Mouse (Mus musculus) megakaryocyte progenitor cell, adult 5-6 weeks (primary cell): ENCODE measurements around the gene Tmem132a. TPM values are rescaled to one million over a fixed set of nuclear protein-coding genes. Genes with fewer than 3 reads are reported as not detected.

ENCODE experiments used
- ATAC-seq: replicated peaks from 2 replicates; pipeline ENCODE4 v1.8.0; 2016; ENCODE audit warnings: mild to moderate bottlenecking, moderate TSS enrichment, inconsistent platforms; ENCODE audit not compliant: poor library complexity
- total RNA-seq, 2 experiments: library from RNA; stranded (forward) in 1 of 2; stranded (reverse) in 1 of 2; fragments of 157-497, 149-512 nt in 1 of 2; fragments of 200-1000 nt in 1 of 2; gene quantifications; 2 replicates each; pipeline versions ENCODE4 v1.2.3 to v1.2.4; 2015 to 2017

Gene Tmem132a
- total RNA-seq, 2 experiments from 2014 or later = not detected

DNA sequence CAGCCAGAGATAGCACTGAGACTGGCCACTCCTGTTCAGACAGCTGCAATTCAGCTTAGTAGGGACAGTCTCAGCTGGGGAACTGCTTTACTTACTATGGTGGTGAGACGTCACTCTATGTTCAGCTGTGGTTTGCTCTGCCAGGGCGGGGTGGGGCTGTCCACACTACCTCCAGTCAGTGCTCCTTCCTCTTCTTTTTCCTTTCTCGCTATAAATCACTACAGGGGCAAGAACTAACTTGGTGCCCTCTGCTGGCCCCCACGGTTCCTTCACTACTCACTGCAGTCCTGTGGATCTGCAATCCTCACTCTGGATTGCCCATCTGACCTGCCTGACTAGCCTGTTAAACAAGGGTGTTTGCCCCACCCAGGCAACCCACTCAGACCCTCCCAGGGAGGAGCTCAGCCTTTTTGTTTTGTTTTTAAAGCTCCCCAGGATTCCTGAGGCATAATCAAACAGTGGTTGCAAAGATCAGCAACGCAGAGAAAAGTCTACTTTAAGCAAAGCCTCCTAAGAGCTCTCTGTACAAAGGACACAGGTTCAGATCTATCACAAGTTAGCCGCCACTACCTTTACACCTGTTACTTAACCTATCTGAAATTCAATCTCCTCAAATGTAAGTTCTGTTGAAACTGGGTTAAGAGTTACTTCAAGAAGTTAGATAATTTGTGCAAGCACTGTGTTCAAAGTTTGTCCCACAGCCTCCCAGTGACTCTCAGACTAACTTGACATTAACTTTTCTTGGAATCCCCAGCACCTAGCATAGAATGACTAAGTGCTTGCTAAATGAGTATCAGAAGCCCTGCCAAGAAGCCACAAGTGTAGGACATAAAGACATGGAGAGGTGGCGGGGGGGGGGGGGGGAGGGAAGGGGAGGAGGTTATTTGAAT is 10.6 kb upstream of the Tmem132a start:
- ATAC-seq = peak; percentile 88

GRCm38 (mm10) chr19:10878201-10878837 is 8.6 kb upstream of the Tmem132a start:
- no peak for ATAC-seq

GRCm38 (mm10) chr19:10871328-10871961 is 1.7 kb upstream of the Tmem132a start:
- ATAC-seq = no peak

DNA sequence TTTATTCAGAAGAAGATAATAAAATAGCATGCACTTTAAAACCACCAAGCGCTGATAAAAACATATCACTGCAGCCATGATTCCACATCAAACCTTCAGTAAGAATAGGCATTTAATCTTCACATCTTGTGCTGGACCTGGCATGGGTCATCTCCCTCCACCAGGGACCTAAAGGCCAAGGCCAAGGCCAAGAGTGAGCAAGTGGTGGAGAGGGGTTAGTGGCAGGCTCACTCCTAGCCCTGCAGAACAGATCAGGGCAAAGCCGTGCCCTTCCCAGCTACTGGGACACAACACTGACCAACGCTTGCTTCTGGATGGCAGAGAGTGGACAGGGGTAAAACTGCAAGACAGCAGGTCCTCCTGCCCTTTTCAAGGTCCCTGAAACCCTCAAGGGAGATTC is 936 bp upstream of the Tmem132a start:
- no peak for ATAC-seq

GRCm38 (mm10) chr19:10869241-10869885 is 377 bp downstream of the Tmem132a start:
- ATAC-seq = peak; percentile 76

DNA sequence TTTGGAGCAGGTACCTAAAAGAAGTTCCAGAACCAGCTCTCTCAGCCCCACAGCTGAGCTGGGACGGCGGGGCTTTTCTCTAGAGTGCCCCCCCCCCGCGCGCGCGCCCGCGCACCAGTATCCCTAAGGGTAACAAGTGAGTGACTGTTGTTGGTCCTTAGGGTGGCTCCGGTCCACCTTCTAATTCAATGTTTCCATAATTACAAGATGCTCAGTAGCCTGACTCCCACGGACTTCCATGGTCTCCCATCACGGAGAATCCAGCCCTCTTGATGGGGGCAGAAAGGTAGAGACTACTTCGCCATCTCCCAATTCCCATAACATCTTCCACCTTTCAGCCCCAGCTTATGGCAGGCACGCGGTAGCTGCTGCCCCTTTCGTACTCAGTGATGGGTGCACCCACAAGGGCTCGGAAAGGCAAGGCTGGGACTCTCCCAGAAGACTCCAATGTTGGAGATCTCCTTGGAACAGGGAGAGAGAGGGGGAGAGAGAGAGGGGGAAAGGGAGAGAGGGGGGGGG is 1.1 kb downstream of the Tmem132a start:
- ATAC-seq = no peak

GRCm38 (mm10) chr19:10867946-10868622 is 1.7 kb downstream of the Tmem132a start:
- ATAC-seq = no peak; the same call in 1 of the 2 replicates

- no peak for ATAC-seq
Observed at GRCm38 (mm10) chr19:10866351-10866750, 3.4 kb downstream of the Tmem132a start.

GRCm38 (mm10) chr19:10860072-10860497 is 9.7 kb downstream of the Tmem132a start:
- ATAC-seq = no peak

- no peak for ATAC-seq
Observed at GRCm38 (mm10) chr19:10856520-10856919, 13.2 kb downstream of the Tmem132a start.

GRCm38 (mm10) chr19:10855422-10855821 is 14.3 kb downstream of the Tmem132a start:
- ATAC-seq = no peak

- ATAC-seq = no peak
Observed at GRCm38 (mm10) chr19:10847311-10848087, 22.2 kb downstream of the Tmem132a start.

- no peak for ATAC-seq
Observed at GRCm38 (mm10) chr19:10846150-10846549, 23.6 kb downstream of the Tmem132a start.

DNA sequence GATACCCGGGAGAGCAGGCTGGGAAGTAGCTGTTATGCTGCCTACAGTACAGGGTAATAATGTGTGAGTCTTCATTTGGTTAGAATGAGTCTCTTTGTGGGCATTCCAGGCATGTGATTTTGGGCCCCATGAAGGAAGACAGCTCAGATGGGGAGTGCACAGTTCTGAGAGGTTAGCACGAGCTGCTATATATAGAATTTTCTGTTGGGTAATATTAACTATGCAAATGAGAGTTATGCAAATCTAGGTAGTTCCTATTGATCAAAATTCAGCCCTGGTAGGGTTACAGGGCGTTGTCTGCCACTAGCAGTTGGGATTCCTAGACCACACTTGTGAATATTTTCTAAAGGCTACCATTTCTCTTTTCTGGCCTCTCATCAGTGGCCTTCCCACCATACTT is 24.3 kb downstream of the Tmem132a start:
- no peak for ATAC-seq

DNA sequence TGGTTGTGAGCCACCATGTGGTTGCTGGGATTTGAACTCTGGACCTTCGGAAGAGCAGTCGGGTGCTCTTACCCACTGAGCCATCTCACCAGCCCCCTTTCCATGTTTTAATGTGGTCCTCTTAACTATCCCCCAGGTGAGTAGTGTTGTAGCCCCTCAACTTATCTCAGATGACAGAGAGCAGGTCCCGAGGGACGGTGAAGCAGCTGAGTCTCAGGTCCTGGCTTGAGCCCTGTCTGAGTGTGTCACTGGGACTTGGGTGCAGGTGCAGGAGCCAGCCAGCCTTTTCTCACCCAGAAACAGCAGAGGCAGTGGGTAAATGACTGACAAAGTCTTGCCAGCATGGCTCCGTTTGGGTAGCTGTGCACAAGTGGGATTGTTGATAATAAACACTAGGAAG is 25.5 kb downstream of the Tmem132a start:
- no peak for ATAC-seq

- no peak for ATAC-seq
Observed at GRCm38 (mm10) chr19:10842914-10843313, 26.8 kb downstream of the Tmem132a start.

DNA sequence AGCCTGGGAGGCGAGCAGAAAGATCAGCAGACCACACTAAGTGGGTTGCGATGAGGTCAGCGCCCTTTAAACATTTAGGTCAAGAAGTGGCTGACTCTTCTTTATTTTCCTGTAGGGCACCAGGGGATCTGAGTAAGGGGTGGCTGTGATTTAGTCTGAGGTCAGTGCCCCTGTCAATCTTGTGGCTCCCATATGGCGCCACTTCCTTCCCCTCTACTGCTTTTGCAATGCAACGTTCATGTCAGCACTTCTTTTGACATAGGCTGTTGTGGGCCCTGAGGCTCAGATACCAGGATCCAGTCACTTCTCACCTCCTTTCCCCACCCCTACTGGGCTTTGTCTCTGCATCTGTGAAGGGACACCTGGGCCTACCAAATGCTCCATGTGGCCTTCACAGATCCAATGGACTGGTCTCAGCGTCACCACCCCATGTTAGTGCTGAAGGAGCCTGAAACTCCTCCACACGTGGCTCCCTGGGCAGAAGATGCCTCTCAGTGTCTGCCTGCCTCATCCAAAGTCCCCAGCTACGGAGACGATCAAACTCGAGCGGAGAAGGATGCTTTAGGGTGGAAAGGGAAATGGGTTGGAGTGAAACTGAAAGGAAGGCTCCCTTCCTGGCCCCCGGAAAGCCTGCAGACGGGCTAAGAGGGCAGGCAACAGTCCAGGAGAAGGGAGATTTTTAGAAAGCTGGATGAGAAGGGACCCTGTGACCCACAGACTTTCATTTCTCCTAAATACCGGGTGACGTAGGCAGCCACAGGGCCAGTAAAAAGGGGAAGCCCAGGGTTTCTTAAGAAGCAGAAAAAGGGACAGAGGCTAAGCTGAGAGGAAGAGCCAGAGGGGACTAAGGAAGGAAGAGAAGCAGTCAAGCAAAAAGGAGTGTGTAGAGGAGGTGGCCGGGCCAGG is 27.8 kb downstream of the Tmem132a start:
- ATAC-seq = peak; percentile 87
